Mouse (Mus musculus): ENCODE results near the gene Znrf1.
"Not testable (repeated sequence)": the region's sequence is repeated elsewhere in the genome, so short reads cannot be mapped to it uniquely, and the experiment has no call there.

Znrf1 gene

GRCm38 (mm10) chr8:111630105-111630521 is 94.2 kb downstream of the Znrf1 start, which contains the start of gene Ldhd:
TSS of gene Ldhd (minus strand) at chr8:111630374.
- DNase-seq (ENCODE audit: low spot score in 2 of 2), result peak in 1 of 2 experiments; percentile 57

- DNase-seq (ENCODE audit: low spot score in 2 of 2), result no peak
Measured at GRCm38 (mm10) chr8:111631589-111631988, 95.7 kb downstream of the Znrf1 start.

DNA sequence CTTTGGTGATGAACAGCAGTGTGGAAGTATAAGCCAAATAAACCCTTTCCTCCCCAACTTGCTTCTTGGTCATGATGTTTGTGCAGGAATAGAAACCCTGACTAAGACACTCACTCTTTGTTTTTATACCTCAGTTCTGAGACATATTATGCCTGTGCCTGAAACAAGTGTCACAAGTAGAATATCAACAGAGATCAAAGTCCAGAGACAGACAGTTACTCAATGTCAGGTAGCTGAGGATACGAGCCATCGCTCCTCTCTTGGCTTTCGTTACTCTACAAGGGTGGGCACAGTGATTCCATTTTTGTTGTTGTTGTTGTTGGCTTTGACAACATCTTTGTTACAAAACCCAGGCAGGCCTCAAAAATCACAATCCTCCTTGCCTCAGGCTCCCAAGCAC is 97.1 kb downstream of the Znrf1 start:
- DNase-seq (ENCODE audit: low spot score in 2 of 2), result no peak

DNA sequence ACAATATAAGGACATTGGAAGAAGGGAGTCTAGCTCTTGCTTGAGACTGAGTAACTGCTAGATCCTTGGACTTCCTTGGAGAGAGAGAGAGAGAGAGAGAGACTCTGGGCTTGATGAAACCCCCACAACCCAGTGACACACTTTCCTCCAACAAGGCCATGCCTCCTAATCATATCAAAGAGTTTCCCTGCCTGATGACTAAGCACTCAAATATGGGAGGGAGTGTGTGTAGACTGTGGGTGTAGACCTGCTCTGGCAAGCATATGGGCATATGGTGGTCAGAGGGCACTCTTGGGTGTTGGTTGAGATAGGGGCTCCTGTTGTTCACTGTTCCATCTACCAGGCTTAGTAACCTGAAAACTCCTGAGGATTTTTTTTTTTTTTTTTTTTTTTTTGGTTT is 102.2 kb downstream of the Znrf1 start:
- no peak for DNase-seq (ENCODE audit: low spot score in 2 of 2)

DNA sequence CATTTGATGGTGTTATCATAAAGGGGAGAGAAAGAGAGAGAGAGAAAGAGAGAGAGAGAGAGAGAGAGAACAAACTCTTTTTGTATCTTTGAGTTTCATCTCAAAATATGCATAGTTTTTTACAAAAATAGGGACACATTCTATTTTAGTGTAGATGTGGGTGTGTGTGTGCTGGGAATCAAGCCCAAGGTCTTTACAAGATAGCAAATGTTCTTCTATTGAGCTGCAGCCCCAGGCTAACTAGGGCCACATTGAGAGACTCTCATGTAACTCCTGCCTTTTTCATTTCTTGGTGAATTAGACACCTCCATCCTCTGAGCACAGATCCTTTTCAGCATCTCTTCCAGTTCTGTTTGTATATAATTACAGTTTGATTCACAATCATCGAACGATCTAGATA is 105.2 kb downstream of the Znrf1 start:
- no peak for DNase-seq (ENCODE audit: low spot score in 2 of 2)

- DNase-seq (ENCODE audit: low spot score in 2 of 2), result no peak
Measured at GRCm38 (mm10) chr8:111642496-111642895, 106.6 kb downstream of the Znrf1 start.

DNA sequence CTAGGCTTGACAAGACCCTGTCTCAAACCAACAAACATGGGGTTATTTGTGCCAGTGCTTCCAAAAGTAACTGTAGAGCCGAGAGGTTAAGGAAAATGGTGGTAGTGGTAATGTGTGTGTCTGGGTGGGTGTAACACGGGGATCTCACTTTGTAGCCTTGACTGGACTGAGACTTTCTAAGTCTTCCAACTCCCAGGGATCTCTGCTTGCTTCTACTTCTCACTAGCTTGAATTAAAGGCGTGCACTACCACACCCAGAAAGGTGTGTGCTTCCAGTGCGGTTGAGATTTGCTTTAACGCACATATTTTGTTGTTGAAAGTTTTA is 107.0 kb downstream of the Znrf1 start:
- DNase-seq (ENCODE audit: low spot score in 2 of 2), result no peak

DNA sequence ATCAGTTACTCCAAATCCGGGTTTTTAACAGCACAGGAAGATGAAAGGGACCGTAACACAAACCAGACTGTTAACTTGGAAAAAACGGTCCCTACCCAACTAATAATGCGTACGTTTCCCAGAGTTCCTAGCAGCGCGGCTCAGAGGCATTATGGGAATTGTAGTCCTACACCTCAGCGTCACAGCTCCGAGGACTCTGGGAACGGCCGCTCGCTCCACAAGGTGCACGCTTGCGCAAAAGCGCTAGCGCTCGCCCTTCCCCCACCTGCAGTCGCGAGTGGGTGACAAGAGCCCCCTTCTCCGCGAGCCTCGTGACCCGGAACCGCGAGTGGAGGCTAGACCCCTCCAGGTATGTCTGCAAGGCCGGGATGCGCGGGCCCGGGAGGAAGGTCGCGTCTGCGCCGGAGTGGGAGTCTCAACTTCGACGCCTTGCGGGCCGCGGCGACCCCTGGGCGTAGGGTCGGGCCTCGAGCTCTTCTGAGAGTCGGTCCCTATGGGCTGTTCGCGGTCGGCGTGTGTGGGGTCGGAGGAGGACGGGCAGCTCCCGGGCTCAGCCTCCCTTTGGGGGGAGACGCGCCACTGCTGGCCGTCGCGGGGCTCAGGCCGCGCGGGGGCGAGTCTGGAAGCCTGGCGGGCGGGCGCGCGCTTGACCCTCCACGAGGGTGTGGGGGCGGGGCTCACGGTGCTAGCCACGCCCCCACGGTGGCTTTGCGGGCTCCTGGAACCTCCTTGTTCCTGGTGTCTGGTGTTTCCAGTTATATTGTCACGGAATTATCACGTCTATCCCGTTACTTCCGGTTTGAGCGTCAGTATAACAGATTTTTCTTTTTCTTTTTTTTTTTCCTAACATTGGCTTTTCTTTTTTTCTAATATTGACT is 107.6 kb downstream of the Znrf1 start, which contains the start of gene Zfp1:
Gene Zfp1 (plus strand): TSS at position 138 of the 878 bp plus-strand sequence.
- DNase-seq (ENCODE audit: low spot score in 2 of 2), result peak; percentile 89 to 95

- DNase-seq (ENCODE audit: low spot score in 2 of 2), result not testable (repeated sequence)
Measured at GRCm38 (mm10) chr8:111644286-111645051, 108.6 kb downstream of the Znrf1 start.

GRCm38 (mm10) chr8:111645715-111646114 is 109.8 kb downstream of the Znrf1 start:
- DNase-seq (ENCODE audit: low spot score in 2 of 2), result no peak

DNA sequence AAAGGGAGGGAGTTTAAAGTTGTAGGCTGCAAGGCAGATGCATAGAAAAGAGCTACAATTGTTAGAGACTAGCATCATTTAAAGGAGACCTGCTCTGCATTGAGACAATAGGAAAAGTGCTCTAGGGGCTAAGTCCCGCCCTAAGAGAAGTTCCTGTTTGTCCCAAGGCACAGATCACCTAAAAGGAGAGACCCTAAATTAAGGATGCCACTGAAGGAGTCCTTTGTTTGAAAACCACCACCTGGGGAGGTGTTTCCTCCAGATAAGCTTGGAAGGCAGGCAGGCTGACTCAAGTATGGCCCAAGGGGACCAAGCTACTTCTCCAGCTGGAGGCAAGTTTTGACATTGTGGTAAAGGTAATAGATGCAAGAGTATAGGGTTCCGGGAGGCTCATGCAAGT is 112.9 kb downstream of the Znrf1 start:
- no peak for DNase-seq (ENCODE audit: low spot score in 2 of 2)

GRCm38 (mm10) chr8:111650651-111651050 is 114.8 kb downstream of the Znrf1 start:
- DNase-seq (ENCODE audit: low spot score in 2 of 2), result no peak

GRCm38 (mm10) chr8:111653524-111653923 is 117.6 kb downstream of the Znrf1 start:
- DNase-seq (ENCODE audit: low spot score in 2 of 2), result no peak

DNA sequence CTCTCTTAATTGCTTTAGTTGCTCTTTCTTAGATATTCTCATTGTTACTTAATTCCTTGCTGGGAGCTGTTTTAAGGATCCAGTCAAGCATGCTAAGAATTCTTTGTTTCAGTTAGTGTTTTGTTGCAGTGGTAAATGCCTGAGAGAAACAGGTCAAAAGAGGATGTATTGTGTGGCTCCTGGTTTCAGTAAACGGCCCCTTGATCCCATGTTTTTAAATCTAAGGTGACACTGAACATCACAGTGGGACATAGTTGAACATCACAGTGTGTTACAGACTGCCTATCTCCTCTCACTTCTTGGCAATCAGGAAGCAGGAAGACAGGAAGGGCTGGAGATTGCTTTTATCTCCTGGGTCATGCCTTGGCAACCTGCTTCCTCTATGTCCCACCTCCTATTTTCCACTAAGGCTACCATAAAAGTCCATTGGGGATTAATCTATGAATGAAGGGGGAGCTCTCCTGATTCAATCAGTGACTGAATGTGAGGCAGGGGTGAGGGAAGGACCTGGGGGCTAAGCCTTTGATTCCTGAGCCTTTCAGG is 121.5 kb downstream of the Znrf1 start:
- DNase-seq (ENCODE audit: low spot score in 2 of 2), result no peak

DNA sequence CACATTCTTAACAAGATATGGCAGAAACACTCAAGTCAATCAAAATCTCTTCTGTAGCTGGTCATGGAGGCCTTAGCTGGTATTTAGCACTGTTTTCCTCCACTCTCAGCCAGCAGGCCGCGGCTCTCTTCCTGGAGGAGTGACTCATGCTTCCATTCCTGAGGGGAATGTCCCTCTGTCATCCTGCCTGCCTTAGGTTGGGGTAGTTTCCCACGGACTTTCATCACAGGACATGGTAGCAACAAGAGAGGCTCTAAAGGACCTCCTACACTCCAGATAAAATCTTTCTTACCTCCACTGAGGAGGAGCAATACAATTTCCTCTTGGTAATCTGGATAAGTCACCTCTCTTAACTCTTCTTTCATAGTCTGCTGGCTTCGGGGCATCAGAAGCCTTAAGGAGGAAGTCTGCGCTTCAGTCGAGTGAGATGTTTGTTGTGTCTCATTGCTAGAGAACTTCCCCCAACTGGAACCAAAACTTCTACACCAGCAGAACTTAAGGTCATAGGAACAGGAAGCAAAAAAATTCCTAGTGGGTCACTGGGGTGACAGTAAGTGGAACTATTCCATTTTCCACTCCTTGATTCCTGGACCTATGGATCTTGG is 123.0 kb downstream of the Znrf1 start:
- no peak for DNase-seq (ENCODE audit: low spot score in 2 of 2)

DNA sequence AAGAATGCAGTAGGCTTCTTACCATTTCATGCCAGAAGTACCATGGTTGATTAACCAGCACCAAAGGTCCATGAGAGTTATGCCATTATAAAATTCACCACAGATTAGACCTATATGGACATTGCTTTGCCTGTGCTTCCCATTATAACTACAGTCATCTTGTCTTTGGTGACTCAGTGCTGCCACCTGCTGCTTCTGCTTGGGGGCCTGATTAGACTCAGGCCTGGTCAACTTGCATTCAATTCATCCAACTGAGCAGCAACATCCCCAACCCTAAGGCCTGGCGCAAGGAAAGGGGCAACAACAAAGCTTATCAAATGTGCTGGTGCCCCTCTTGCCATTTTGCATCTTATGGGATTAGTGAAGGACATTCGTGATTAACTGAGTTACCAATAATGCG is 126.6 kb downstream of the Znrf1 start:
- peak in 1 of 2 experiments; percentile 86 for DNase-seq (ENCODE audit: low spot score in 2 of 2)

GRCm38 (mm10) chr8:111666751-111667150 is 130.9 kb downstream of the Znrf1 start:
- DNase-seq (ENCODE audit: low spot score in 2 of 2), result no peak
